Mouse (Mus musculus) ES-E14 (cell line): ENCODE results near the gene Rad51b.

Source experiments
- CHD2 ChIP-seq: IDR thresholded peaks from 2 replicates; pipeline ENCODE4 v1.6.1; 2014; ENCODE audit warnings: mild to moderate bottlenecking, low read depth, low read length, inconsistent platforms
- MAFK ChIP-seq: IDR thresholded peaks from 2 replicates; pipeline ENCODE4 v1.6.1; 2014; ENCODE audit warnings: mild to moderate bottlenecking, low read depth, low read length, inconsistent platforms; ENCODE audit not compliant: insufficient read depth

DNA sequence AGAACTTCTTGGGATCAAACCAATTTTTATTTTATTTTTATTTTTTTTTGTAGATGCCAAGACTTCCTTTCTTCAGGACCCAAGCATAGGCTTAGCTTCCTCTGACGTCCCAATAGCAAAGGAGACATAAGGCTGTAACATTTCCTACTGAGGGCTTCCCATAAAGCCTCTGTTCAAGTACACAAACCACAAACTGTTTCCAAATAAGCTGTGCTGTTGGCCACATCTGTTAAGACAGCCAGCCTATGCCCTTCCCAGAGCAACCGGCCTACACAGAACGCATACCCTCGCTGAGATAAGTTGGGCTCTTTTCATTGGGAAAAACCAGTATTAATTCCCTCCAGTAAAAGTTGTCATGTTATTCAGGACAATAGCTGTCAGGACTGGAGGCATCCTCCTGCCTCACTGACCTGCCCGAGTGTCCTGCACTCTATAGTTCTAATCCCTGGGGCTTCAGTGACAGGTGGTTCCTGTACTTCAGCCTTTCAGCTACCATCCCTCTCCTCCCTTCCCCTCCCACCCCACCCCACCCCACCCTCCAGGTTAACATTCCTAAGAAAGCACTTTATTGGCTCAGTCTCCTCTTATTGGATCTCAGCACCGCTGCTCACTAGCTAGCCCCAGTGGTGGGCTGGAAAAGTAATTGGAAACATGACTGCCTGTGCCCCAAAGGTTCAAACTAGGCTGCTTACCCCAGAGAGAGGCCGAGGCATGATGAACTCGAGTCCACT, 523.3 kb downstream of the Rad51b start:
- no peak for TF ChIP-seq CHD2
- TF ChIP-seq MAFK: no peak
